Mouse (Mus musculus) embryonic stem cell, embryonic (primary cell): Measurements from ENCODE around the gene Gm12216.

Experiments used
- CTCF ChIA-PET, 4 experiments: fragments of 300-600 bp in 2 of 4; fragments of 350-600 bp in 2 of 4; sonication (Branson Sonifier 250); formaldehyde crosslinking; loops; one replicate each; lab custom pipeline; 2022; ENCODE audit warnings: inconsistent platforms in 2 of 4; lab: Charles Lee
- POLR2A ChIA-PET, 4 experiments: fragments of 300-600 bp in 2 of 4; fragments of 350-600 bp in 2 of 4; sonication (Branson Sonifier 250); formaldehyde crosslinking; loops; one replicate each; lab custom pipeline; 2022; ENCODE audit warnings: antibody characterized with exemption in 4 of 4, inconsistent platforms in 1 of 4; lab: Charles Lee

Gene Gm12216

DNA sequence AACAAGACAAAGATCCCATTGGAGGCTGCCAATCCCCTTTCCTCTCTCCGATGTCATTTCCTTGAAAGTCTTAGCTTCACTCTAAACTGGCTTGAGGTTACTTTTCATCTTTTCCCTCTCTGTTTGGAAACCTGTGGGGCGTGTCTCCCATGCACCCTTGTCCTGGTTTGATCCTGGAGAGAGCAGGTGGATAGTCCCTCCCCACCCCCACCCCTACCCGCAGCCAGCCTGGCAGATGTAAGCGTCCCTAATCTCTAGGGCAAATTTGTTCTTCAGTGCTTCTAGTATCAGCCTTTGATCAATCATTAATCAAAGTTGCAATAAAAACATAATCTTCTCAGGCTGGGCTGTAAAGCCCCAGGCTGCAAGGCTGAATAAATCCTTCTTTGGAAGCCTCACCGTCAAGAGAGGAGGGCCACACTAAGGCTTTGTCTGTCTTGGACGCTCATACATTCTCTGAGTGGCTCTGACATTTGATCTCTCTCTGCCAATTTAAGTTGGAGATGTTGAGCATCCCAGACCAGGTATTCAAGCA, 61.6 kb downstream of the Gm12216 start:
- ChIA-PET POLR2A (interaction anchor here in 2 of 4 experiments (0.9 to 3.4 kb wide), 13 partner anchors 9 to 35 kb away, joined by 3 to 29 read pairs (median 6); partner anchors contain the start of gene Irf1 (in 2 of the 2)), CTCF (interaction anchor here in 1 of 4 experiments (1.4 kb wide), 1 partner anchor 170 kb away, joined by 6 read pairs; no protein-coding TSS in a partner anchor)

DNA sequence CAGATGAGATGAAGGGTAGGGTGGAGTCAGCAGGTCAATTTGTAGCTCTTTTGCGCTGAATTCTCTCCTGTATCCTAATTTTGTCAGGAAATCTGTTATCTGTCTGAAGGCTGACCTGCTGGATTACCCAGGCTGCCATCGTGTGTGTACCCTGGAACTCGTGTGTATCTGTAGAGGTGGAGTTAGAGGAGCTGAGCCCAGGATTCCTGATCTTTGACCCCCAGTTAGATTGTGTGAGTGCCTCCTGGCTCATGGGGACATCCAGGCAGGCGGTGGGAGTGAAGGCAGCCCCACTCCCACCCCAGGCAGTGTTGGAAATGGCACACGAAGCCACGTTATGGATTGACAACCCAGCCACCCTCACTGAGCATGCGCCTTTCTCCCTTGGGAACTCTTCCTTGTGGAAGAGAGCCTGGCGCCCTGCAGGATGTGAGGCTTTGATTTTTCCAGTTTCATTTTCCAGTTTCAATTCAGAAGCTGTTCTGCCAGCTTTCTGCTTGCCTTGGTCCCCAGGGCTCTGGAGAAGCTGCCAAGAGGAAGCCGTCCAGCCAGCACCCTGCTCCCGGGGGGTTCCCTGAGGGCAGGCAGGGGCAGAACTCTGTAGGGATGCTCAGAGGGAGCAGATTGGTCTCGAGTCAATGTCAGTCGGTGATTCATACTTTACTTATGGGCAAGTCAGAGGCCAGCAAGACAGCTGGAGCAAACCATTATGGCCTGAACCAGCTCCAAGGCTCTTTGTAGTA, 62.5 kb downstream of the Gm12216 start:
- CTCF ChIA-PET, result interaction anchor here in 2 of 4 experiments (0.6 to 1.4 kb wide), 4 partner anchors 8 to 330 kb away, joined by 3 to 6 read pairs (median 4); no protein-coding TSS in a partner anchor
- POLR2A ChIA-PET, result interaction anchor here in 3 of 4 experiments (0.7 to 3.4 kb wide), 20 partner anchors 8 to 1230 kb away, joined by 3 to 29 read pairs (median 6); partner anchors contain the start of gene Irf1 (in 3 of the 3)

DNA sequence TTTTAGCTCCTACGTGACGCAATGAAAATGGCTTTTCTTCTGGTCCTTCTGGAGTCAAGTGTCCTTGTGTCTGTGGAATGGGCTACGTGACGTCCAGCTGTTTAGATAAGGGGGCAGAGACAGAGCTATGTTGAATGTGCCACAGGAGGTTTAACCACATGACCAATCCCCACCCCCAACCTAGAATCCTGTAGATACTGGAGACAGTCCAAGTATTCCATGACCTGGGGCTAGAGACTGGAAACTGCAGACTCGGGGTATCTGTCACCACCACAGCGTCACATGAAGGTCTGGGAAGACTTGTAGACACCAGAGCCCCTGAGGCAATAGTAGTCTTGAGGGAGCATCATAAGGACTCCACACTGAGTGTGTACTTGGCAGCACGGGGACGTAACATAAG, 63.2 kb downstream of the Gm12216 start:
- CTCF ChIA-PET, result interaction anchor here (0.6 to 1.2 kb wide), 6 partner anchors 44 to 1127 kb away, joined by 3 to 5 read pairs (median 3); no protein-coding TSS in a partner anchor
- POLR2A ChIA-PET, result interaction anchor here in 3 of 4 experiments (0.5 to 3.4 kb wide), 21 partner anchors 8 to 372 kb away, joined by 3 to 29 read pairs (median 7); partner anchors contain the start of gene Irf1 (in 3 of the 3)

DNA sequence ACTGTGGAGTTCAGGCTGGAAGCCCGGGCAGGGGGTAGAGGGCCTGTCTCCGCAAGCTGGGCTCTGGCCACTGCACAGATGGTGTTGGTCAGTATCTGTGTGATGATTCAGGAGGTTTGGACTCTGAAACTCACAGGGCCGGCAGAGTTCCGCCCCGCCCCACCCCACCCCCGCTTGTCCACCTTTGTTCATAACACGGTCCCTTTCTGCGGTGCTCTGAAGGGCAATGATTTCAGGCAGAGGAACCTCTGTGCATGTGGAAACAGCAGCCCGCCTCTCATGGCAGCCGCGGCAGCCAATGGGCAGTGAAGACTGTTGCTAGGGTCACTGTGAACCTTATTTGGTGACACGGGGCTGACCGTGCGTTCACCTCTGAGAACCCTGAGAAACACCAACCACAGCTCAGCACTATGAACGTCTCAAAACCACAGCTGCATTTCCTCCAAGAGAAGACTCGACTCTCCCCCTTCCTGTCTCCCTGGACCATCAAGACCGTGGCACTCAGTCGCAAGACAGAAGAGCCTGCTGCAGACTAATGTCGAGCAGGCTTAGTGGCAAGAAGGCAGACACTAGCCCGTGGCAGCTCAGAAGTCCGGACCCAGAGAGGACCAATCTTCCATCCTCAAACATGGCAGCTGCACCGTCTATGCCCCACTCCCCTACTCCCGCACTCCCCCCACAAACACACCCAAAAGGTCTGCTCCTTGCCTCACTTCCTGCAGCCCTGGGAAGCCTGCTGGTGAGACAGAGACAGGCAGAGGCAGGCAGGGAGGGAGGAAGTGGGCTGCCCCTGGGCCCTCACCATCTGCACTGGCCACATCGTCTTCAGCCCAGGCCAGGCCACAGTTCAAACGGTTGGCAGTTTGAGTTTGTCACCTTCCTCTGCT, 64.1 kb downstream of the Gm12216 start:
- POLR2A ChIA-PET, result interaction anchor here in 3 of 4 experiments (0.5 to 3.4 kb wide), 24 partner anchors 9 to 373 kb away, joined by 3 to 29 read pairs (median 6); partner anchors contain the start of gene Irf1 (in 3 of the 3)

DNA sequence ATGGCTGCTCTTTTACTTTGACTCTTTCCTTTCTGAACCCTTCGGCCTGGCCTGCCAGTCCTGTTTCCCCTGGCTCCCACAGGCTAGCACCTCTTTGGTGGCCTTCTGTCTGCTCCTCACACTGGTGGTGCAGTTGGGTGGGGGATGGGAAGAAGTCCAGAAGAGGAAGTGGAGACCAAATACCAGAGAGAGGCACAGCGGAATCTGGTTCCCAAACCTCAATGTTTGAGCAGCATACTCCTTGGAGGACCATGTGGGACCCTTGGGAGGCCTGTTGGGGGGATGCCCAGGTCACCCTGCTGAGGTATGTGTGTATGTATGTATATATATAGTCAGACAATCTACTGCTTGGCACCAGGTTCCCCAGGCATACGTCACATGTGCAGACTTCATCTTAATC, 65.0 kb downstream of the Gm12216 start:
- ChIA-PET CTCF (no interaction called here), POLR2A (interaction anchor here in 3 of 4 experiments (0.8 to 3.4 kb wide), 8 partner anchors 10 to 31 kb away, joined by 3 to 29 read pairs (median 6); partner anchors contain the start of gene Irf1 (in 1 of the 3))

More for the DNA sequence above, 64.1 kb downstream of the Gm12216 start:
- CTCF ChIA-PET, result interaction anchor here in 2 of 4 experiments (0.9 to 1.2 kb wide), 4 partner anchors 43 to 204 kb away, joined by 3 to 5 read pairs (median 3); no protein-coding TSS in a partner anchor

DNA sequence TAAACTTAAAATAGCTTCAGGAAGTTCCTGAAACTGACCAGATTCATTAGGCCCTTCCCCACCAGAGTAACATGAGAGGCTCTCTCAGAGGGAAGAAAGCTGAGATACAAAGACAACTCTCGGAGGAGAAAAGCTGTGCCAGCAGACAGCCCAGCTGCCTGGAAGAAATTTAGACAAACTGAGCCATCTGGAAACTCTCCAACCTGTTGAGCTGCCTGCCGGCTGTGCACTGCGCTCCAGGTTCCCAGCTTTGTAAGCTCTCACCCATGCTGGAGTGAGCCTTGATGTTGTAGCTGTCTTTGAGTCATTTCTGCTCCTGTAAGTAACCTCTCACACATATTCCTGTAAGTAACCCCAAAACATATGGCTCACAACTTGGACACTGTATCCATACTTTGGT, 66.1 kb downstream of the Gm12216 start:
- ChIA-PET CTCF (interaction anchor here in 1 of 4 experiments (0.6 kb wide), 1 partner anchor 20 kb away, joined by 7 read pairs; the partner anchor contains the start of gene Gm17334), POLR2A (interaction anchor here in 1 of 4 experiments (0.7 kb wide), 1 partner anchor 30 kb away, joined by 3 read pairs; no protein-coding TSS in a partner anchor)

DNA sequence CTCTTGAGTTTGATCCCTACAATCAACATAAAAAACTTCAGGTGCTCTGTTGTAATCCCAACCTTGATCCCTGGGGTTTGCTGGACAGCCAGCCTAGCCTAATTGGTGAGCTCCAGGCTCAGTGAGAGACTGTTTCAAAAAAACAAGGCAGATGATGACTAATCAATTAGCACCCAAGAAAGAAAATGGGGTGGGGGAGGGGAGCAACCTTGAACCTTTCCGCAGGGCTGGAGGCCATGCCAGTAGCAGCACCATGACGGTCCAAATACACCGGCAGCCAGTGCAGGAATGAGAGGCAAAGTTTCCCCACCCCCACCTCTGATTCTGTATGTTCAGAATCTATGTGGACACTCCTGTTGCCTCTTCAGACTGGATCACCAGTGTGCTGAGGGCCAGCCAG, 69.8 kb downstream of the Gm12216 start:
- CTCF ChIA-PET, result interaction anchor here in 2 of 4 experiments (0.6 to 1.1 kb wide), 2 partner anchors 52 to 427 kb away, joined by 4 to 8 read pairs; no protein-coding TSS in a partner anchor
- POLR2A ChIA-PET, result interaction anchor here (0.6 to 4.9 kb wide), 21 partner anchors 8 to 103 kb away, joined by 3 to 32 read pairs (median 4); partner anchors contain the start of gene Irf1 (in 2 of the 4)

DNA sequence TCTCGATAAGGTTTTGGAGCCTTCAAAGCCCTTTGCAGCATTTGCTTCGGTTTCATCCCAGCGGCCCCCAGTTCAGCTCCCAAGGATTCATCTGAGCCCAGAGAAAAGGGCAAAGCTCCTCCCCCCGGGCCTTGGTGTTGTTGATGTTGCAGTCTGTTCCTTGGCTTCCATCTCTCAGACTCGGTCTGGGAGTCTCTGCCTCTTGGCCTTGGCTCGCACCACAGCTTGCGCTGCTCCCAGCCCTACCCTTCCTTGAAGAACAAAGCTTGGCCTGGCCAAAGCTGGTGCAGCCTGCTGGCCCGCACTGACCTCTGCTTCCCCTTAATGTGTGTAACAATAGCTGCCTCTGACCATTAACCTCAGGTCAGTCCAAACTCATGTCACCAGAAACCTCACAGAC, 70.9 kb downstream of the Gm12216 start:
- ChIA-PET CTCF (interaction anchor here in 3 of 4 experiments (0.6 to 1.3 kb wide), 4 partner anchors 30 to 51 kb away, joined by 3 to 5 read pairs (median 3); no protein-coding TSS in a partner anchor), POLR2A (interaction anchor here in 3 of 4 experiments (1.0 to 4.9 kb wide), 17 partner anchors 9 to 53 kb away, joined by 3 to 32 read pairs (median 4); partner anchors contain the start of gene Irf1 (in 2 of the 3))

DNA sequence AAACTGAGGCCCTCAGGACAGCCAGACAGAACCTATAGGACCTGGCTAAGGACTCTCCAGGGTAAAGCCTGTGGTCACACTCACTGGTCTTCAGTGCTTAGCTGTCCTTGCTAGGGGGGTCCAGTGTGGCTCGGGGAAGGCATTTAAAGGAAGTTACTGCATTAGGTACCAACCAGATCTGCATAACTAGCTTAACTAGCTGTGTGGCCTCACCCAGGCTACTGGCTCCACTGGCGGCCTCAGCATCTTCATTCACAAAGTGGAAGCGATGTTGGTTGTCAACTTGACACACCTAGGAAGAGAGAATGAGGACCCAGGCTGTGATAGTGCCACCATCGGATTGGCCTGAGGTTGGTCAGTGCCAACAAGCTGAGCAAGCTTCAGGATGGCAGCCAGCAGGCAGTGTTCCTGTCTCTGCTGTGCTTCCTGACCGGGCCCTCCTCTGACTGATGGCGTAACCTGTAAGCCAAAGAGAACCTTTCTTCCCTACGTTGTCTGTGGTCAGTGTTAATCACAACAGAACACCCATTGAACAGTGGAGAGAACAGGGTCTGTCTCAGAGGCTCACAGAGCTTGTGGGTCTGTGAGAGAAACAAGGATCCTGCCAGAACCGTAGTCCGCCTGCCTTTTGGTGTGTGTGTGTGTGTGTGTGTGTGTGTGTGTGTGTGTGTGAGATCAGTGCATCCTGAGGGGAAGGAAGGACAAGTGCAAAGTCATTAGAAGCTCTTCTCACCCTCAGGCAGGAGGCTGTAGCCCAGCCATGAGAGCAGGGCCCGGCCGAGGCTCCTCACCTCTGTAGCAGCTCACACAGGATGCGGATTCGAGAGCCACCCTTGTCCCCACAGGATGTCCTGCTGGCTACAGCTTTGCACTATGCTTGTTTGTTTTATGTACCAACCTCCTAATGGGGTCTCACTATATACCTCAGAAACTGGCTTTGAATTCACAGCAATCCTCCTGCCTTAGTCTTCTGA, 72.7 kb downstream of the Gm12216 start:
- CTCF ChIA-PET, result interaction anchor here (0.6 to 1.5 kb wide), 4 partner anchors 49 to 433 kb away, joined by 3 to 11 read pairs (median 4); no protein-coding TSS in a partner anchor
- POLR2A ChIA-PET, result interaction anchor here (0.6 to 12.6 kb wide), 14 partner anchors 9 to 320 kb away, joined by 3 to 183 read pairs (median 5); partner anchors contain the start of genes Irf1 (in 3 of the 4) and Gm17334 (in 1 of the 4)

DNA sequence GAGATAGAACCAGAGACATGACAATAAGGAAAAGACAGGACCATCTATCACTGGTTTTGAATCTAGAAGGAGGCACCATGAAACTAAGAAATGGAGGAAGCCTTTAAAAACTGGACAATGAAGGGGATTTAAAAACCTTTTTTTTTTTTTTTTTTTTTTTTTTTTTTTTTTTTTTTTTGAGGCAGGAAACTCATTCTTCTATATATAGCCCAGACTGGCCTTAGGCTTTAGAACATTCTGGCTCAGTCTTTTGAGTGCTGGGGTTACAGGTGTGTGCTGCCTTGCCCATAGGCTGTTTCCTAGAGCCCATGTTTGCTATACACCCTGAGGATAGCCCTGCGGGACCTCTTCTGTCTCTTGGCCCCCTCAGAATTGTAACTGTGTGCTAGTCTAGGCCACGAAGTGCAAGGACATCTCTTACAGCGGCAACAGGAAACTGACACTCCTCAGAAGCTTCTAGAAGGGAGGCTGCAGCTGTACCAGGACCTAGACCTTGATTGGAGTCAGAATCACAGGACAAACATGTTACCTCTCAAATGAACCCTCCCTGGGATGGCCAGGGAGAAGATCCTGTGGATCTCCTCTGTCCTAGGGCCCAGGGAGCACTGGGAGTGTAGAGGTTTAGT, 73.6 kb downstream of the Gm12216 start:
- ChIA-PET CTCF (no interaction called here), POLR2A (interaction anchor here in 3 of 4 experiments (0.6 to 12.6 kb wide), 12 partner anchors 10 to 236 kb away, joined by 3 to 183 read pairs (median 8); partner anchors contain the start of genes Irf1 (in 3 of the 3) and Gm17334 (in 1 of the 3))

DNA sequence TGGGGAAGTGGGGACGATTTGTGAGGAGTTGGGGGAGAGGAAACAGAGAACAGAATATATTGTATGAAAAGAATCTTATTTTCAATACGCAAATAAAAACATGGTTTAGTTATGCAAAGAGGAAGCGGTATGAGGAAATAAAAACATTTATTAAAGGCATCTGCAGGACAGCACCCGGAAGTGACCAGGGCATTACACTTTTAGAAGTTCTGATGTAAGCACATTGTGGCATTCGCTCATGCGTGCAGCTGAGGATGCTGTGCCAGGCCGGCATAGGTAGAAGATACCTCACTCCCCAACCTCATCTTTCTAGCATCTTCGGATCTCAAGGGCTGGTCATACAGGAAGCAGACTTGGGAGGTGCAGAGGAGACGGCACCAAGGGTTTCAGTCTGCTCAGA, 75.8 kb downstream of the Gm12216 start:
- POLR2A ChIA-PET, result interaction anchor here in 2 of 4 experiments (0.9 to 12.6 kb wide), 9 partner anchors 9 to 24 kb away, joined by 3 to 183 read pairs (median 9); partner anchors contain the start of genes Irf1 (in 2 of the 2) and Gm17334 (in 1 of the 2)
- CTCF ChIA-PET, result interaction anchor here in 3 of 4 experiments (0.7 to 2.6 kb wide), 3 partner anchors 13 to 67 kb away, joined by 3 to 12 read pairs (median 7); partner anchors contain the start of gene Irf1 (in 1 of the 3)

DNA sequence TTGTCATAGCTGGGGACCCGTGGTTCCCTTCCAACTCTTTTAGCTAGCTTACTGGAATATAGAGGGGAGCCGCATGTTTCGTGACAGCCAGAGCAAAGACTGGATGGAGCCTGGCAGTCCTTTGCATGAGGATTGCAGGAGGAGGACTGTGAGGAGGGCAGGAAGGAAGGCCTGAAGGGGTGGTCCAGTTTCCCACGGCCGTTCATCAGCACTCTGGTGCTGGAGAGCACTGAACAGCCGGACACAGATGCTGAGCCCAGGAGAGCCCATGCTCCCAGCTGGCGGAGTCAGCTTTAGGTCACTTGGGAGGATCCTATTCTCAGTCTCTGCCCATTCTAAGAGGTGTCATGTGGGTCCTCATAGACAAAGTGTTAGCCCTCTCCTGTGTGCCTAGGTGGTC, 77.1 kb downstream of the Gm12216 start:
- POLR2A ChIA-PET, result interaction anchor here in 3 of 4 experiments (0.9 to 12.6 kb wide), 14 partner anchors 9 to 64 kb away, joined by 3 to 183 read pairs (median 6); partner anchors contain the start of genes Gm17334 (in 2 of the 3) and Irf1 (in 2 of the 3)
- CTCF ChIA-PET, result interaction anchor here in 2 of 4 experiments (0.6 to 1.9 kb wide), 6 partner anchors 45 to 273 kb away, joined by 3 to 6 read pairs (median 4); no protein-coding TSS in a partner anchor

DNA sequence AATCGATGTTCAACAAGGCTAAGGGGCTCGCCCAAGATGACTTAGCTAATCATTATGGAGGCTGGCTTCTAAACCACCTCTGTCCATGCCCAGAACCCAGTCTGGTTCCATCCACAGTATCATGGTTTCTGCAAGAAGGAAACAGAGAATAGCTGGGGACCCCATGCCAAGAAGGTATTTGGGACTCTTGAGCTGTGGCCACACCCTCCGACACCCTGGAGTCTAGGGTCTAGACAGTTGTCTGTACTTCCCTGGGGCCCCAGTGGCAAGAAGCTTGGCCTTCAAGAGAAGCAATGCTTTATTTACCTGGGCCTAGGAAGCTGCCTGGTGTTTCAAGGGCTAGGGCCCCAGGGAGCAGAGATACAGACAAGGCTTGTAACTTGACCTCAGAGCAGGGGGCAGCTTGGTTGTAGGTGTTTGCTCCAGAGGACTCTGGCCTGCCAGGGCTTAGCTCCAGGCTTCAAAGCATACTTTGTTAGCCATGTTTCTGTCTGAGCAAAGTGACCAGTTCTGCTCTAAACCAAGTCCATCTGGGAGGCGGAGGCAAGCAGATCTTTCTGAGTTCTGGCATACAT, 77.8 kb downstream of the Gm12216 start:
- CTCF ChIA-PET, result interaction anchor here in 2 of 4 experiments (1.2 to 1.9 kb wide), 4 partner anchors 44 to 68 kb away, joined by 4 to 6 read pairs (median 4); no protein-coding TSS in a partner anchor

DNA sequence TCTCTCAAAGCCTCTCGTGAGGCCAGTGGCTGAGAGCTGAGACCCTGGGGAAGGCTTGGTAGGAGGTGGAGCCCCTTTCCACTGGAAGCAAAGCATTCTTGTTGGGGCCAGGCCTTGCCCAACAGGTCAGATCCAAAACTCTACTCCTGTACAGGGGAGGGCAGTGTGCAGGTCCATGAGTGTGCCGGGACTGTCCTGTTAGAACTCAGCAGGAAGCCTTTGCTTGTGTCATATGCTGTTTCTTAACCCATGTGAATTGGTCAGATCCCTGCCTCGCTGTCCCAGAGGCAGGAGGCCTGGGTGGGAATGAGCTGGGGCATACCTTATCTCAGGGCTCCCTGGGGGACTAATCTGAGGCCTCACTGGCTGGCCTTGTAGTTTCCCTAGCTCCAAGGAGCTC, 78.8 kb downstream of the Gm12216 start:
- CTCF ChIA-PET, result interaction anchor here in 2 of 4 experiments (0.6 to 1.9 kb wide), 3 partner anchors 11 to 69 kb away, joined by 3 to 6 read pairs (median 5); no protein-coding TSS in a partner anchor
- POLR2A ChIA-PET, result interaction anchor here in 3 of 4 experiments (0.5 to 12.6 kb wide), 16 partner anchors 11 to 43 kb away, joined by 3 to 183 read pairs (median 4); partner anchors contain the start of genes Irf1 (in 2 of the 3) and Gm17334 (in 1 of the 3)

More for the DNA sequence above, 77.8 kb downstream of the Gm12216 start:
- POLR2A ChIA-PET, result interaction anchor here (0.6 to 12.6 kb wide), 17 partner anchors 8 to 350 kb away, joined by 3 to 183 read pairs (median 5); partner anchors contain the start of genes Gm17334 (in 3 of the 4), Irf1 (in 2 of the 4) and Gdf9 (in 1 of the 4)
